9 mouse cellular contexts compared by ENCODE assay signal in genomic region chr16:91413102-91413844, GRCm38 (mm10). TPM values are rescaled to one million over a fixed set of nuclear protein-coding genes. Genes with fewer than 3 reads are reported as not detected.
DNase-seq lines count a peak whose midpoint lies in the region; ATAC-seq lines count a peak whose summit lies in the region.
"Had no signal": no experiment of that assay in that cellular context is flagged by ENCODE, and none has a peak within 500 bp of the region (broad histone marks: within the 10 kb centered on the region; RNA-seq: fewer than 3 reads in every experiment).

No protein-coding gene starts in this region.

- H3K36me3 ChIP-seq in neural tube, embryonic 15.5 days: no peaks in the 10 kb centered on the region

- no peak overlapping the region for H3K9ac ChIP-seq in neural tube, embryonic 15.5 days (replicated peaks)
- H3K9ac ChIP-seq: stomach, embryonic 15.5 days had no signal

- peak; percentile 58 to 69 for ATAC-seq in hematopoietic stem cell, adult 5-6 weeks (replicated peaks in 1 of 2; ENCODE audit: insufficient read depth in 1 of 2, low FRiP score in 2 of 2, low TSS enrichment in 1 of 2, low read depth in 1 of 2, poor library complexity in 2 of 2, severe bottlenecking in 2 of 2)
- no peak for ATAC-seq in neural tube, embryonic 15.5 days (ENCODE audit: low FRiP score)

- no peak overlapping the region for H3K4me3 ChIP-seq in neural tube, embryonic 15.5 days (replicated peaks)
- H3K4me3 ChIP-seq: stomach, embryonic 15.5 days had no signal

- no peak overlapping the region for H3K4me2 ChIP-seq in neural tube, embryonic 15.5 days
- H3K4me2 ChIP-seq: stomach, embryonic 15.5 days had no signal

- no peak overlapping the region for H3K27ac ChIP-seq in neural tube, embryonic 15.5 days (replicated peaks)
- H3K27ac ChIP-seq: stomach, embryonic 15.5 days had no signal

- no peaks in the 10 kb centered on the region for H3K4me1 ChIP-seq in neural tube, embryonic 15.5 days
- H3K4me1 ChIP-seq: stomach, embryonic 15.5 days had no signal

- peak; percentile 20 for DNase-seq in thymus, postnatal 25 days
- no peak for DNase-seq in thymus, postnatal 4 days
- peak; percentile 43 for DNase-seq in liver
- DNase-seq in spleen, adult 18-20 months: no peak
- no peak for DNase-seq in right cerebral cortex, adult 18-20 months
- no peak for DNase-seq in right cerebral cortex, postnatal 25 days

- 54% methylated on average over 12 of the region's 12 CpGs for WGBS in neural tube, embryonic 15.5 days

- no peaks in the 10 kb centered on the region for H3K27me3 ChIP-seq in neural tube, embryonic 15.5 days (replicated peaks)
- H3K27me3 ChIP-seq: stomach, embryonic 15.5 days had no signal

- no peaks in the 10 kb centered on the region for H3K9me3 ChIP-seq in neural tube, embryonic 15.5 days (replicated peaks)
- H3K9me3 ChIP-seq: stomach, embryonic 15.5 days had no signal

RNA-seq across cellular contexts. Expression of gene Il10rb, which starts 7.3 kb away (rescaled TPM):
- total RNA-seq in hematopoietic stem cell, adult 5-6 weeks (2017): 55.1 and 57.3 TPM in 2 replicates
- 14.4 and 26.5 TPM in 2 replicates for polyA plus RNA-seq in neural tube, embryonic 15.5 days (2015; fragmentation: Nextera tagmentation; extraction: Ambion mirVana)

RNA-seq across cellular contexts. Expression of gene Gm21970, which starts 21.8 kb away (rescaled TPM):
- total RNA-seq in hematopoietic stem cell, adult 5-6 weeks (2017): not detected in 2 replicates
- polyA plus RNA-seq in neural tube, embryonic 15.5 days (2015; fragmentation: Nextera tagmentation; extraction: Ambion mirVana): not detected in 2 replicates
- polyA plus RNA-seq: stomach, embryonic 15.5 days had no signal

RNA-seq across cellular contexts. Expression of gene Ifnar2, which starts 40.7 kb away (rescaled TPM):
- total RNA-seq in hematopoietic stem cell, adult 5-6 weeks (2017): 133 and 147 TPM in 2 replicates
- 42.3 and 45.8 TPM in 2 replicates for polyA plus RNA-seq in neural tube, embryonic 15.5 days (2015; fragmentation: Nextera tagmentation; extraction: Ambion mirVana)

Comparison
In these comparisons a context has a peak if more than half of its experiments do, and no peak if none do; other contexts are left out.
1. DNase-seq: peak in thymus, postnatal 25 days (single experiment) and liver (single experiment); none in thymus, postnatal 4 days (single experiment), spleen, adult 18-20 months (0 of 2), right cerebral cortex, adult 18-20 months (single experiment) and right cerebral cortex, postnatal 25 days (single experiment).